Mouse (Mus musculus) CH12.LX (cell line): ENCODE measurements around the gene Tmem131l.

Experiments used
- CTCF ChIP-seq, 2 experiments: IDR thresholded peaks in 1 of 2; conservative IDR thresholded peaks in 1 of 2; 2 replicates each; pipeline ENCODE4 v1.5.1; 2011 to 2012; ENCODE audit warnings: low read depth in 2 of 2, low read length in 2 of 2, improper control_type of control experiment in 1 of 2, inconsistent platforms in 1 of 2, mild to moderate bottlenecking in 1 of 2, moderate library complexity in 1 of 2
- E2F4 ChIP-seq: IDR thresholded peaks from 2 replicates; pipeline ENCODE4 v1.6.1; 2011; ENCODE audit warnings: low read depth, low read length, improper control_type of control experiment; ENCODE audit not compliant: insufficient replicate concordance
- MYC ChIP-seq: IDR thresholded peaks from 2 replicates; pipeline ENCODE4 v1.6.1; 2011; ENCODE audit warnings: low read depth, mild to moderate bottlenecking, improper control_type of control experiment, low read length
- POLR2A ChIP-seq: IDR thresholded peaks from 2 replicates; pipeline ENCODE4 v1.6.1; 2011; ENCODE audit warnings: low read depth, mild to moderate bottlenecking, improper control_type of control experiment, low read length
- POLR2AphosphoS2 ChIP-seq: IDR thresholded peaks from 2 replicates; pipeline ENCODE4 v1.6.1; 2011; ENCODE audit warnings: low read depth, low read length, improper control_type of control experiment
- TCF12 ChIP-seq: IDR thresholded peaks from 2 replicates; pipeline ENCODE4 v1.6.1; 2014; ENCODE audit warnings: low read depth, mild to moderate bottlenecking, inconsistent platforms, low read length, improper control_type of control experiment
- USF1 ChIP-seq: IDR thresholded peaks from 2 replicates; pipeline ENCODE4 v1.6.1; 2014; ENCODE audit warnings: low read depth, mild to moderate bottlenecking, inconsistent platforms, low read length, improper control_type of control experiment
- USF2 ChIP-seq: conservative IDR thresholded peaks from 2 replicates; pipeline ENCODE4 v1.6.1; 2011; ENCODE audit warnings: low read depth, low read length, improper control_type of control experiment

- TF ChIP-seq TCF12 (no peak), USF1 (no peak), POLR2A (no peak), CTCF (conservative IDR thresholded peaks at IDR 0.05 in 1 of 2, IDR thresholded peaks at IDR 0.05 in 1 of 2; ENCODE audit: low read depth in 2 of 2, low read length in 2 of 2) (no peak), POLR2AphosphoS2 (no peak), USF2 (no peak), MYC (no peak), E2F4 (no peak)
Observed at GRCm38 (mm10) chr3:83885163-83885562, 154.8 kb downstream of the Tmem131l start.
